ENCODE assay signal across 26 mouse cellular contexts in the genomic region with DNA sequence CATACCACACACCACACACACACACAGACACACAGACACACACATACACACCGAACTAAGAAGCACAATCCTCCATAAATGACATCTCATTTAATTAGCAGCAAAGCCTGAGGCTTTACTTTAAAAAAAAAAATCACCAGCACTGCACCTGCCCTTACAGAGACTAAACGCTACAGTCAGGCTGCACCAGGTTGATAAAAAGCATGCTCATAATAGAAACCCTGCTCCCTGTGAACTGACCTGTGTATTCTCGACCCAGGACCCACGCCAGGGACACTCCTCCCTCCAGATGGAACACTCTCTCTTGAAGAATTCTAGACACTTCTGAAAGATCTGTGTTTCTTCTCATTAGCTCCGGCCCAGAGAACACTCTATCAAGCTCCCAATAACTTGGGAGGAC. TPM values are rescaled to one million over a fixed set of nuclear protein-coding genes. Genes with fewer than 3 reads are reported as not detected.
A peak's percentile ranks its signal among the peaks of the same experiment; 100 is the strongest.
DNase-seq lines count a peak whose midpoint lies in the region; ATAC-seq and TF ChIP-seq lines count a peak whose summit lies in the region.
"Had no signal": no experiment of that assay in that cellular context is flagged by ENCODE, and none has a peak within 500 bp of the region (broad histone marks: within the 10 kb centered on the region; RNA-seq: fewer than 3 reads in every experiment).

No protein-coding gene starts in this region.

- TF ChIP-seq CTCF in midbrain, postnatal 0 days (IDR thresholded peaks at IDR 0.05), result no peak

- H3K27me3 ChIP-seq in midbrain, postnatal 0 days (ENCODE audit: insufficient read depth, low read length), result no peaks in the 10 kb centered on the region
- H3K27me3 ChIP-seq in midbrain, embryonic 14.5 days (ENCODE audit: control insufficient read depth, insufficient read depth, low read length), result no peaks in the 10 kb centered on the region
- H3K27me3 ChIP-seq: CH12.LX; embryonic facial prominence, embryonic 13.5 days; embryonic facial prominence, embryonic 15.5 days; forebrain, embryonic 13.5 days; forebrain, embryonic 15.5 days had no signal

- peak; percentile 15 for DNase-seq in midbrain, postnatal 0 days (ENCODE audit: low spot score)
- no peak for DNase-seq in midbrain, embryonic 14.5 days
- peak; percentile 60 for DNase-seq in MN1 (ENCODE audit: low spot score)
- no peak for DNase-seq in frontal cortex, postnatal 25 days (ENCODE audit: low spot score in 2 of 2)
- no peak for DNase-seq in adrenal gland, postnatal 36 days
- DNase-seq: adrenal gland, adult 2 months; adrenal gland, postnatal 10 days; adrenal gland, postnatal 25 days; B cell, adult 2 months; cerebellum, adult 11-12 months; cerebellum, adult 2 months; cerebellum, adult 9-10 months; cerebellum, postnatal 10 days; cerebellum, postnatal 25 days; embryo, embryonic 11 days; forebrain, postnatal 0 days had no signal

- no peaks in the 10 kb centered on the region for H3K9me3 ChIP-seq in midbrain, postnatal 0 days (ENCODE audit: low read length)
- no peaks in the 10 kb centered on the region for H3K9me3 ChIP-seq in midbrain, embryonic 14.5 days (ENCODE audit: control insufficient read depth, low read length)
- H3K9me3 ChIP-seq: embryonic facial prominence, embryonic 13.5 days; embryonic facial prominence, embryonic 15.5 days; forebrain, embryonic 10.5 days; forebrain, embryonic 13.5 days; forebrain, embryonic 15.5 days had no signal

- no peak overlapping the region for H3K27ac ChIP-seq in midbrain, postnatal 0 days (ENCODE audit: low read depth, low read length)
- H3K27ac ChIP-seq in midbrain, embryonic 14.5 days (replicated peaks; ENCODE audit: low read depth, low read length), result no peak overlapping the region
- H3K27ac ChIP-seq: embryonic facial prominence, embryonic 13.5 days; embryonic facial prominence, embryonic 15.5 days; forebrain, embryonic 10.5 days; forebrain, embryonic 15.5 days had no signal

- no peak overlapping the region for H3K4me3 ChIP-seq in midbrain, postnatal 0 days (ENCODE audit: low read depth, low read length)
- H3K4me3 ChIP-seq in midbrain, embryonic 14.5 days (replicated peaks; ENCODE audit: low read depth, low read length), result no peak overlapping the region
- H3K4me3 ChIP-seq: embryonic facial prominence, embryonic 13.5 days; embryonic facial prominence, embryonic 15.5 days; erythroblast, embryonic 14.5 days; forebrain, embryonic 10.5 days; forebrain, embryonic 13.5 days; forebrain, embryonic 15.5 days had no signal

- no peak overlapping the region for H3K4me2 ChIP-seq in midbrain, postnatal 0 days (ENCODE audit: low read depth, low read length, poor library complexity, severe bottlenecking)
- no peak overlapping the region for H3K4me2 ChIP-seq in midbrain, embryonic 14.5 days (ENCODE audit: low read length)
- H3K4me2 ChIP-seq: embryonic facial prominence, embryonic 13.5 days; embryonic facial prominence, embryonic 15.5 days; forebrain, embryonic 13.5 days; forebrain, embryonic 15.5 days had no signal

- no peaks in the 10 kb centered on the region; the same call in 1 of the 2 replicates for H3K4me1 ChIP-seq in midbrain, postnatal 0 days (ENCODE audit: insufficient read depth, low read length)
- H3K4me1 ChIP-seq in midbrain, embryonic 14.5 days (ENCODE audit: control insufficient read depth, insufficient read depth, low read length), result peaks cover 22% of the 10 kb centered on the region

- ATAC-seq in midbrain, postnatal 0 days (ENCODE audit: low FRiP score), result no peak
- ATAC-seq in midbrain, embryonic 14.5 days (ENCODE audit: low FRiP score, low TSS enrichment), result no peak
- peak; percentile 77 for ATAC-seq in megakaryocyte progenitor cell, adult 5-6 weeks (replicated peaks; ENCODE audit: poor library complexity)
- ATAC-seq: CD4-positive, CD25-positive, alpha-beta regulatory T cell, adult 4 months; forebrain, embryonic 13.5 days; forebrain, postnatal 0 days had no signal

- H3K36me3 ChIP-seq in midbrain, postnatal 0 days (ENCODE audit: insufficient read depth, low read length), result no peaks in the 10 kb centered on the region
- H3K36me3 ChIP-seq in midbrain, embryonic 14.5 days (ENCODE audit: control insufficient read depth, insufficient read depth, low read length), result no peaks in the 10 kb centered on the region
- H3K36me3 ChIP-seq: embryonic facial prominence, embryonic 13.5 days; embryonic facial prominence, embryonic 15.5 days; forebrain, embryonic 10.5 days; forebrain, embryonic 15.5 days; G1E had no signal

- H3K9ac ChIP-seq in midbrain, postnatal 0 days (replicated peaks; ENCODE audit: low read length, poor library complexity, severe bottlenecking), result no peak overlapping the region
- no peak overlapping the region for H3K9ac ChIP-seq in midbrain, embryonic 14.5 days (replicated peaks; ENCODE audit: low read length)
- H3K9ac ChIP-seq: embryonic facial prominence, embryonic 13.5 days; embryonic facial prominence, embryonic 15.5 days; forebrain, embryonic 13.5 days; forebrain, embryonic 15.5 days; forebrain, postnatal 0 days had no signal

- WGBS in midbrain, postnatal 0 days, result 48% methylated on average over 5 of the region's 5 CpGs
- 34% methylated on average over 5 of the region's 5 CpGs for WGBS in midbrain, embryonic 14.5 days

RNA-seq across cellular contexts. Expression of a gene that starts 52.5 kb away (rescaled TPM):
- total RNA-seq in midbrain, postnatal 0 days (2014; rRNA removed), result 31.0 and 31.1 TPM in 2 replicates
- polyA plus RNA-seq in midbrain, postnatal 0 days (2015; fragmentation: Nextera tagmentation; extraction: Ambion mirVana), result 21.6 and 28.5 TPM in 2 replicates
- 40.8 and 46.9 TPM in 2 replicates for polyA plus RNA-seq in midbrain, embryonic 14.5 days (2014; fragmentation: Nextera tagmentation; extraction: Ambion mirVana)
- 0.07 and 0.90 TPM in 2 replicates for total RNA-seq in megakaryocyte progenitor cell, adult 5-6 weeks (2015)
- 0.07 TPM in 1 of 2 replicates, not detected in the other for total RNA-seq in megakaryocyte progenitor cell, adult 5-6 weeks (2017)
- 1 to 10 TPM; 1.9 to 3.5 TPM for total RNA-seq in adrenal gland, postnatal 36 days (2021)
- total RNA-seq: CH12.LX had no signal
- polyA plus RNA-seq: G1E had no signal

Comparison
In these comparisons a context has a peak if more than half of its experiments do, and no peak if none do; other contexts are left out.
1. DNase-seq: peak in midbrain, postnatal 0 days (single experiment) and MN1 (single experiment); none in midbrain, embryonic 14.5 days (single experiment), frontal cortex, postnatal 25 days (0 of 2) and adrenal gland, postnatal 36 days (0 of 2).